Mouse (Mus musculus) liver, adult 2 months (tissue): ENCODE results near the gene Agap1. TPM values are rescaled to one million over a fixed set of nuclear protein-coding genes. Genes with fewer than 3 reads are reported as not detected.

ENCODE experiments used
- DNase-seq: peaks from one replicate; pipeline ENCODE4 v3.0.0-alpha.2; 2011; ENCODE audit warnings: low read depth, low spot score; ENCODE audit errors: extremely low read depth
- H3K27ac ChIP-seq: fragments of 200-500 bp; replicated peaks from 2 replicates; pipeline ENCODE4 v1.5.1; 2012; ENCODE audit warnings: low read depth, mild to moderate bottlenecking, control low read depth, inconsistent platforms, low read length; ENCODE audit not compliant: insufficient read depth
- H3K27me3 ChIP-seq: fragments of 200-500 bp; 2 replicates; pipeline ENCODE4 v1.6.1; 2012; ENCODE audit warnings: mild to moderate bottlenecking, moderate library complexity, low read length, inconsistent platforms; ENCODE audit not compliant: control insufficient read depth, insufficient read depth
- H3K36me3 ChIP-seq: fragments of 200-500 bp; 2 replicates; pipeline ENCODE4 v1.6.1; 2012; ENCODE audit warnings: low read length, inconsistent platforms; ENCODE audit not compliant: control insufficient read depth, insufficient read depth
- H3K4me1 ChIP-seq: fragments of 200-500 bp; 2 replicates; pipeline ENCODE4 v1.6.1; 2011; ENCODE audit warnings: low read length; ENCODE audit not compliant: control insufficient read depth, insufficient read depth
- H3K4me3 ChIP-seq: fragments of 200-500 bp; 2 replicates; pipeline ENCODE4 v1.5.1; 2011; ENCODE audit warnings: low read depth, mild to moderate bottlenecking, control low read depth, low read length, moderate library complexity; ENCODE audit not compliant: insufficient read depth
- H3K79me2 ChIP-seq: fragments of 200-500 bp; 2 replicates; pipeline ENCODE4 v1.6.1; 2012; ENCODE audit warnings: inconsistent platforms, mild to moderate bottlenecking, low read length, moderate library complexity; ENCODE audit not compliant: control insufficient read depth, insufficient read depth
- H3K9ac ChIP-seq: fragments of 200-500 bp; 2 replicates; pipeline ENCODE4 v1.6.1; 2012; ENCODE audit warnings: low read depth, mild to moderate bottlenecking, control low read depth, inconsistent platforms, low read length
- CTCF ChIP-seq: fragments of 200-500 bp; IDR thresholded peaks from 2 replicates; pipeline ENCODE4 v1.5.1; 2011; ENCODE audit warnings: low read depth, low read length, control low read depth
- POLR2A ChIP-seq: fragments of 200-500 bp; IDR thresholded peaks from 2 replicates; pipeline ENCODE4 v1.6.1; 2011; ENCODE audit warnings: low read length, control low read depth; ENCODE audit not compliant: insufficient read depth; ENCODE audit errors: extremely low read depth
- whole genome bisulfite sequencing: fragments of 180-500 bp; shearing (Covaris S2); methylation state at CpG from one replicate; pipeline ENCODE4 v1.1.7; 2018; 5-methylcytosine and 5-hydroxymethylcytosine counted together
- polyA plus RNA-seq: library from polyadenylated mRNA; depleted of rRNA; stranded (reverse); fragments of >200 nt; gene quantifications from 2 replicates; pipeline ENCODE4 v1.2.3, GENCODE M21; 2012
- total RNA-seq: library from RNA; depleted of rRNA; stranded (reverse); fragments of >200 nt; gene quantifications from 2 replicates; pipeline ENCODE4 v1.2.3, GENCODE M21; 2014

The Agap1 gene
- total and polyA plus RNA-seq, 2 experiments: 3.4 to 3.5 TPM

GRCm38 (mm10) chr1:89439351-89439750 lies 15.3 kb upstream of the Agap1 start:
- no peaks in the 10 kb centered on the region for H3K79me2 ChIP-seq
- no peak overlapping the region for H3K4me3 ChIP-seq
- no peaks in the 10 kb centered on the region for H3K36me3 ChIP-seq
- WGBS: 80% methylated on average over 6 of the region's 6 CpGs
- no peaks in the 10 kb centered on the region for H3K27me3 ChIP-seq
- DNase-seq: no peak
- no peaks in the 10 kb centered on the region for H3K4me1 ChIP-seq
- no peak overlapping the region for H3K9ac ChIP-seq
- TF ChIP-seq POLR2A (no peak), CTCF (no peak)
- H3K27ac ChIP-seq: no peak overlapping the region

DNA sequence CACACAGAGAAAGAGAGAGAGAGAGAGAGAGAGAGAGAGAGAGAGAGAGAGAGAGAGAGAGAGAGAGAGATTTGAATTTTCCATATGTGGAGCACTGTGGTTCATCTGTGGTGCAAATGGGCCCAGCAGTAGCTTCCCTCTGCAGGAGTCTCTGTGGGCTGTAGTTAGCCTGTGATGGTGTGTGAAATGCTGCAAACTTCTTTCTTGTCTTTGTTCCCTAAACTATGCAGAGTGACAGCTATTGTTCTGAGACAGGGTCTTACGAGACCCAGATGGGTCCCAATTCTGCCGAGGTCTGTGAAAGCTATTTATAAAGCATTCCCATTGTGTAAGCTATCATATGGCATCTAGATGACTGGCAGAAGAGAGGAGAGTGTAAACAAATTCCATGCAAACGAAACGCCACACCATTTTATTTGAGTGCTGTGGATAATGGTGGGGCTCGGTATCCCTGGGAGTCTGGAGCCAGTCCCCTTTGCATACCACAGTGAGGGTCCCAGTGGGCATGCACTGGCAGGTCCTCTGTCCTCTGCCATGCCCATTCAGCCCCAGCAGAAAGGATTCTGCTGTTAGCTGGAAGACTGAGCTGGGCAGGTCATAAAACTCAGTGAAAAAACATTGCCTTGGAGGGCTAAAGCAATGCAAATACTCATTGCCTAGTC lies 13.2 kb upstream of the Agap1 start:
- H3K79me2 ChIP-seq: no peaks in the 10 kb centered on the region
- TF ChIP-seq CTCF: no peak
- no peak for TF ChIP-seq POLR2A
- H3K4me3 ChIP-seq: no peak overlapping the region
- H3K4me1 ChIP-seq: no peaks in the 10 kb centered on the region
- H3K9ac ChIP-seq: no peak overlapping the region
- H3K36me3 ChIP-seq: no peaks in the 10 kb centered on the region
- WGBS: 63% methylated on average over 5 of the region's 5 CpGs
- H3K27me3 ChIP-seq: no peaks in the 10 kb centered on the region
- DNase-seq: no peak
- no peak overlapping the region for H3K27ac ChIP-seq

DNA sequence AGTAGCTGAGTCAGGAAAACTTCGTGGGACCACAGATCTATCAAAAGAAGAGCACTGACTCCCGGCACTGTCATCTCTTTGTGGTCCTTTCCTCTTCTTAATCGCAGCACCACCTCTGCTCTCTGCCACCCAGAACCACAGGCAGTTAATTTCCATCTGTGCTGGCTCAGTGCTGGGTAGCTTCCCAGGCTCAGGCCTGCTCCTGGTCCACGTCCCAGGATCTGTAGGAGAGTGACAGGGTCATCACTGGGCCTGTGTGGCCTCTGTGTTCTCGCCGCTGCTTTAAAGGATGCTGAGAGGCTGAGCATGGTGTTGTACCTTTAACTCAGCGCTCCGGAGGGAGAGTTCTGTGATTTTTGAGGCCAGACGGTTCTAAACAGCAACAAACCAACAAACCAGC lies 11.1 kb upstream of the Agap1 start:
- Histone ChIP-seq H3K4me1 (no peaks in the 10 kb centered on the region), H3K9ac (no peak overlapping the region), H3K36me3 (no peaks in the 10 kb centered on the region), H3K27me3 (no peaks in the 10 kb centered on the region), H3K27ac (no peak overlapping the region), H3K4me3 (no peak overlapping the region), H3K79me2 (no peaks in the 10 kb centered on the region)
- no peak for DNase-seq
- TF ChIP-seq CTCF (no peak), POLR2A (no peak)
- WGBS: 87% methylated on average over 9 of the region's 9 CpGs

- no peak overlapping the region for H3K9ac ChIP-seq
- no peaks in the 10 kb centered on the region for H3K4me1 ChIP-seq
- TF ChIP-seq CTCF (no peak), POLR2A (no peak)
- H3K79me2 ChIP-seq: no peaks in the 10 kb centered on the region
- H3K36me3 ChIP-seq: no peaks in the 10 kb centered on the region
- H3K27ac ChIP-seq: no peak overlapping the region
- DNase-seq: no peak
- no peak overlapping the region for H3K4me3 ChIP-seq
- H3K27me3 ChIP-seq: no peaks in the 10 kb centered on the region
- WGBS: 89% methylated on average over 3 of the region's 3 CpGs
Observed at GRCm38 (mm10) chr1:89444014-89444413, 10.6 kb upstream of the Agap1 start.

GRCm38 (mm10) chr1:89450139-89450538 lies 4.5 kb upstream of the Agap1 start:
- Histone ChIP-seq H3K4me3 (no peak overlapping the region), H3K27me3 (no peaks in the 10 kb centered on the region), H3K9ac (no peak overlapping the region), H3K4me1 (peaks cover 4% of the 10 kb centered on the region; the same call in 1 of the 2 replicates), H3K36me3 (no peaks in the 10 kb centered on the region), H3K27ac (no peak overlapping the region), H3K79me2 (no peaks in the 10 kb centered on the region; the same call in 1 of the 2 replicates)
- no peak for DNase-seq
- no peak for TF ChIP-seq CTCF
- no peak for TF ChIP-seq POLR2A
- WGBS: 88% methylated on average over 7 of the region's 7 CpGs

DNA sequence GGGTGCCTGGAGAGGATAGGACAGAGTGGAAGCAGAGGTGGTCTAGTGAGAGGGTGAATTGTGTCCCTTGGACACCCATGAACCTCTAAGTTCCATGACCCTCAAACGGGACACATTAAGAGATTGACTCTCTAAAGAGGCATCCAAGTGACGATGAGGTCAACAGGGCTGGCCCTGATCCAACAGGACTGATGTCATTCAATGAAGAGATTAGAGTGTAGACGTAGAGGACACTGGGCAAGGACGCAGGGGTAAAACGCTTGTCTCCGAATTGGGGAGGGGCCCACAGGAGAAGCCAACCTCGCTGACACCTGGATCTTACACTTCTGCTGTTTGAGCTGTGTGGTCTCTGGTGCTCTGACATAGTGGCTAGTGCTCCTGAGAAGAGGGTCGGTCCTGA lies 2.5 kb upstream of the Agap1 start:
- Histone ChIP-seq H3K4me1 (peaks cover 15% of the 10 kb centered on the region), H3K79me2 (no peaks in the 10 kb centered on the region; the same call in 1 of the 2 replicates), H3K9ac (no peak overlapping the region), H3K36me3 (no peaks in the 10 kb centered on the region), H3K27me3 (no peaks in the 10 kb centered on the region), H3K27ac (no peak overlapping the region), H3K4me3 (no peak overlapping the region)
- DNase-seq: no peak
- TF ChIP-seq CTCF: no peak
- TF ChIP-seq POLR2A: no peak
- 63% methylated on average over 8 of the region's 8 CpGs for WGBS
